Mouse (Mus musculus): Measurements from ENCODE around the gene Cyp2c23. TPM values are rescaled to one million over a fixed set of nuclear protein-coding genes. Genes with fewer than 3 reads are reported as not detected.

Cyp2c23 gene
- polyA plus RNA-seq, 1 experiment: 0.38 TPM

DNA sequence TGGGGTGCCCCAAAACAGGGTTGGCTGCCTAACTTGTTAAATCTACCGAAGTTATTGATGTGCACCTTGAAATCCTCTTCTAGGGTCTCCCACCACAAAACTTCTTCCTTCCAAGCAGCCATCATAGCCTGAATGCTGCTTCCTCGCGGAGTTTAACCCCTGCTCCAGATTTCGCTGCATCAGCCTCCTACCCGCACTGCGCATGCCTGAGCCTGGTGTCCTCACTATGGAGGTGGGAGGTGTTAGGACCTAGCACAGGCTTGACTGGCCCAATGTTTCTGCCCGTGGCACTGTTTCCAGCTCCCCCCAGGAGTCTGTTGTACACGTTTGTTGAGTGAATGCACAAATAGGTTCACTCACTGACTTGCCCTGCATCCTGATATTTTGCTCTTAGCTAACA, 38.6 kb downstream of the Cyp2c23 start:
- TF ChIP-seq MYOD1 (IDR thresholded peaks at IDR 0.05; ENCODE audit: control insufficient read depth in 1 of 3, insufficient read length in 2 of 3, low read depth in 2 of 3): no peak
- no peak for TF ChIP-seq POLR2A (IDR thresholded peaks at IDR 0.05; ENCODE audit: insufficient read length, low read depth)
- no peak for TF ChIP-seq POLR2AphosphoS2 (IDR thresholded peaks at IDR 0.05; ENCODE audit: insufficient read length, low read depth)
- no peak for TF ChIP-seq CEBPB (IDR thresholded peaks at IDR 0.05; ENCODE audit: insufficient read depth, poor library complexity, severe bottlenecking)
- no peak for TF ChIP-seq MAX (IDR thresholded peaks at IDR 0.05; ENCODE audit: low read depth)
- Histone ChIP-seq H3K4me3 (no peak overlapping the region), H3K79me2 (ENCODE audit: control insufficient read depth, insufficient read depth) (no peaks in the 10 kb centered on the region), H3K36me3 (ENCODE audit: control insufficient read depth, insufficient read depth) (no peaks in the 10 kb centered on the region), H3K27me3 (ENCODE audit: control insufficient read depth, insufficient read depth, insufficient read length) (peaks cover 9% of the 10 kb centered on the region), H3K4me2 (ENCODE audit: low read depth) (no peak overlapping the region), H3ac (ENCODE audit: control insufficient read depth, insufficient read length) (no peak overlapping the region)

DNA sequence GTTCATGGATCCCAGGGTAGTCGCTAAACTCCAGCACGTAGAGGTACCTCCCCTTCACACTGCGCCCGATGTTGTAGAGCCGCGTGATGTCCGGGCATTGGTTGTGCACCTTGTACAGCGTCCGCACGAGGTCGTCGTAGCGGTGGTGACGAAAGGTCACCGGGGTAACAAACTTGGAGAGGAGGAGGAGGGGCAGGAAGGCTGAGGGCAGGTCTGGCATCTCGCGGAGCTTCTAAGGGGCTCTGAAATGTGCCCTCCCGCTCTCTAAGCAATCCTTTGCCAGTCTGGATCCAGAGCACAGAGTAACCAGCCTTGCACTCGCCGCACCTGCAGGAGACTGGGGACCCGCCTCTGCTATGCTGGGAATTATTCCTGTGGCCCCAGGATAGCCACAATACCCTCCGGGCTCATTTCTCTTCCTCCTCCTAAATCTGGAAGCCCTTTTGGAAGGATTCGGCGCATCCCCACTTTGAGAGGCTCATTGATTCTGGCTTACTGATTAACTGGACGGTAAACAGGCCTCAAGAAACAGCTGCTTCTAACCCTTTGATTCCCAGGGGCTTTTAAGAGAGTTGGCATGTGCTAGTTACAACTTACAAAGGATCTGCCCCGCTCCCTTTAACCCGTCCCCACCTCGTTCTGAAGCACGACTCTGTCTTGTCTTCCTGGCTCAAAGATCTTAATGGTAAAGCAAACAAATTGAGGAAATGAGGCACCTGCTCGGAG, 42.8 kb downstream of the Cyp2c23 start, which contains the start of gene Cpn1:
Gene Cpn1 (minus strand): TSS at position 488 of the 726 bp plus-strand sequence.
- Histone ChIP-seq H3K79me2 (ENCODE audit: control insufficient read depth, insufficient read depth) (no peaks in the 10 kb centered on the region), H3ac (ENCODE audit: control insufficient read depth, insufficient read length) (no peak within 1 kb of the TSS), H3K27me3 (ENCODE audit: control insufficient read depth, insufficient read depth, insufficient read length) (peaks cover 24% of the 10 kb centered on the region), H3K4me2 (ENCODE audit: low read depth) (no peak within 1 kb of the TSS), H3K4me3 (no peak within 1 kb of the TSS), H3K36me3 (ENCODE audit: control insufficient read depth, insufficient read depth) (no peaks in the 10 kb centered on the region)
- TF ChIP-seq MYOG (IDR thresholded peaks at IDR 0.05; ENCODE audit: control insufficient read depth in 1 of 3, insufficient read depth in 1 of 3, insufficient read length in 2 of 3, low read depth in 2 of 3) (no peak), TCF12 (IDR thresholded peaks at IDR 0.05; ENCODE audit: insufficient read depth, poor library complexity, severe bottlenecking) (no peak), REST (IDR thresholded peaks at IDR 0.05; ENCODE audit: insufficient read depth, insufficient read length) (no peak), POLR2AphosphoS2 (IDR thresholded peaks at IDR 0.05; ENCODE audit: insufficient read length, low read depth) (no peak), CEBPB (IDR thresholded peaks at IDR 0.05; ENCODE audit: insufficient read depth, poor library complexity, severe bottlenecking) (no peak), MAX (IDR thresholded peaks at IDR 0.05; ENCODE audit: low read depth) (no peak), MYOD1 (IDR thresholded peaks at IDR 0.05; ENCODE audit: control insufficient read depth in 1 of 3, insufficient read length in 2 of 3, low read depth in 2 of 3) (no peak), USF1 (IDR thresholded peaks at IDR 0.05; ENCODE audit: low read depth) (no peak), E2F4 (IDR thresholded peaks at IDR 0.05; ENCODE audit: insufficient read depth) (no peak), TCF3 (IDR thresholded peaks at IDR 0.05; ENCODE audit: insufficient read length, low read depth) (no peak), SRF (IDR thresholded peaks at IDR 0.05; ENCODE audit: control insufficient read depth, insufficient read length, low read depth) (no peak), POLR2A (IDR thresholded peaks at IDR 0.05; ENCODE audit: insufficient read length, low read depth) (no peak)

DNA sequence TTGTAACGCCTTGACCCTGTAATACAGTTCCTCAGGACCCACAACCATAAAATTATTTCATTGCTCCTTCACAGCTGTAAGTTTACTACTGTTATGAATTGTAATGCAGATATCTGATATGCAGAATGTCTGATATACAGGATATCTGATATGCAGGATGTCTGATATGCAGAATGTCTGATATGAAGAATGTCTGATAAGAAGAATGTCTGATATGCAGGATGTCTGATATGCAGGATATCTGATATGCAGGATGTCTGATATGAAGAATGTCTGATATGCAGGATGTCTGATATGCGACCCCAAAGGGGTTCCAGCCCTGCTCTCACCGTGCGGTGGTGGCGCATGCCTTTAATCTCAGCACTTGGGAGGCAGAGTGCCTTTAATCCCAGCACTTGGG, 47.0 kb downstream of the Cyp2c23 start:
- peaks cover 24% of the 10 kb centered on the region for H3K27me3 ChIP-seq (ENCODE audit: control insufficient read depth, insufficient read depth, insufficient read length)
- no peaks in the 10 kb centered on the region for H3K36me3 ChIP-seq (ENCODE audit: control insufficient read depth, insufficient read depth)
- H3K4me2 ChIP-seq (ENCODE audit: low read depth): no peak overlapping the region
- no peak overlapping the region for H3K4me3 ChIP-seq
- H3ac ChIP-seq (ENCODE audit: control insufficient read depth, insufficient read length): no peak overlapping the region
- TF ChIP-seq SRF (IDR thresholded peaks at IDR 0.05; ENCODE audit: control insufficient read depth, insufficient read length, low read depth): no peak
- TF ChIP-seq USF1 (IDR thresholded peaks at IDR 0.05; ENCODE audit: low read depth): no peak
- no peak for TF ChIP-seq MAX (IDR thresholded peaks at IDR 0.05; ENCODE audit: low read depth)
- no peak for TF ChIP-seq POLR2A (IDR thresholded peaks at IDR 0.05; ENCODE audit: insufficient read length, low read depth)
- H3K79me2 ChIP-seq (ENCODE audit: control insufficient read depth, insufficient read depth): no peaks in the 10 kb centered on the region

DNA sequence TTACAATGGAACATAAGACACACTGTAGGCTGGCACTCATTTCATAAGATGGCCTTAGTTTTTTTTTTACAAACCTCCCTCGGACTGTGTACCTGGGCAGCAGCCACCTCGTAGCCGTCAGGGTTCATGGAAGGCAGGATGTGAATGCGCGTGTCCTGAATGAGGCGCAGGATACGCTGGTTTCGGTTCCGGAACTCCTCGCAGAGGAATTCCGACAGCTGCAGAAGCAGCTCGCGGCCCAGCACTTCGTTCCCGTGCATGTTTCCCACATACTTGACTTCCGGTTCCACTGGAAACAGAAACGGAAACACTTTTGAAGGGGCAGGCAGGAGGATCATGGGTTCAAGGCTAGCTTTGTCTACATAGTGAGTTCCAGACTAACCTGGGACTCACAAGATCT, 48.3 kb downstream of the Cyp2c23 start:
- no peaks in the 10 kb centered on the region for H3K36me3 ChIP-seq (ENCODE audit: control insufficient read depth, insufficient read depth)
- H3K4me2 ChIP-seq (ENCODE audit: low read depth): no peak overlapping the region
- H3K27me3 ChIP-seq (ENCODE audit: control insufficient read depth, insufficient read depth, insufficient read length): peaks cover 15% of the 10 kb centered on the region
- no peaks in the 10 kb centered on the region for H3K79me2 ChIP-seq (ENCODE audit: control insufficient read depth, insufficient read depth)
- TF ChIP-seq CEBPB (IDR thresholded peaks at IDR 0.05; ENCODE audit: insufficient read depth, poor library complexity, severe bottlenecking) (no peak), SRF (IDR thresholded peaks at IDR 0.05; ENCODE audit: control insufficient read depth, insufficient read length, low read depth) (no peak)
- no peak overlapping the region for H3ac ChIP-seq (ENCODE audit: control insufficient read depth, insufficient read length)
- no peak overlapping the region for H3K4me3 ChIP-seq

DNA sequence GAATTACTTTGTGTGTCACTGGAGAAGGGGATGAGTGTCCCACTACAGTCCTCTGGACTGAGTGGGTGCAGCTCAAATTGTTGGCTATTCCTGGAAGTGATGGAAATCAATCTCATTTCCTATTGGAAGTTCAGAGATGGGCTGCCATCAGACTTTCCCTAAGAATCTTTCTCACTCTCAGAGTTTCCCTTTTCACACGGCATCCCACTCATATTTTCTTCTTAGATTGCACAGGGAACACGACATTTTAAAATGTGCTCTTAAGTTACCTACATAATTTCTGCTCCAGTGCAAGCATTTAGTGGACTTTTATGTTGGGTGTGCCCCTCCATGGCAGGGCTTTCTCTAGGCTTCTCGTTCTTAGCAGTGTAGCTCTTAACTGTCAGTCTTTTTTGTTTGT, 51.2 kb downstream of the Cyp2c23 start:
- H3K4me3 ChIP-seq: no peak overlapping the region
- no peak for TF ChIP-seq POLR2A (IDR thresholded peaks at IDR 0.05; ENCODE audit: insufficient read length, low read depth)
- TF ChIP-seq MAX (IDR thresholded peaks at IDR 0.05; ENCODE audit: low read depth): no peak
- TF ChIP-seq POLR2AphosphoS2 (IDR thresholded peaks at IDR 0.05; ENCODE audit: insufficient read length, low read depth): no peak
- no peak for TF ChIP-seq MYOD1 (IDR thresholded peaks at IDR 0.05; ENCODE audit: control insufficient read depth in 1 of 3, insufficient read length in 2 of 3, low read depth in 2 of 3)
- no peak for TF ChIP-seq TCF12 (IDR thresholded peaks at IDR 0.05; ENCODE audit: insufficient read depth, poor library complexity, severe bottlenecking)

More for the DNA sequence above, 51.2 kb downstream of the Cyp2c23 start:
- H3K4me2 ChIP-seq (ENCODE audit: low read depth): no peak overlapping the region
- no peak overlapping the region for H3ac ChIP-seq (ENCODE audit: control insufficient read depth, insufficient read length)
- no peaks in the 10 kb centered on the region for H3K27me3 ChIP-seq (ENCODE audit: control insufficient read depth, insufficient read depth, insufficient read length)
- no peaks in the 10 kb centered on the region for H3K79me2 ChIP-seq (ENCODE audit: control insufficient read depth, insufficient read depth)
- H3K36me3 ChIP-seq (ENCODE audit: control insufficient read depth, insufficient read depth): no peaks in the 10 kb centered on the region

Data from myocyte (in vitro differentiated cells).